Mouse (Mus musculus) forebrain, embryonic 10.5 days (tissue): ENCODE data around the gene Gadd45g. TPM values are rescaled to one million over a fixed set of nuclear protein-coding genes. Genes with fewer than 3 reads are reported as not detected.

Experiments
- DNase-seq: peaks from one replicate; pipeline ENCODE4 v3.0.0-alpha.2; 2017; ENCODE audit warnings: low spot score; ENCODE audit errors: extremely low spot score
- H3K27ac ChIP-seq: fragments of 300-500 bp; sonication (generic); 2 replicates; pipeline ENCODE4 v1.5.1; 2016; ENCODE audit warnings: mild to moderate bottlenecking
- H3K27me3 ChIP-seq: fragments of 300-500 bp; sonication (generic); 2 replicates; pipeline ENCODE4 v1.6.1; 2016; ENCODE audit warnings: mild to moderate bottlenecking; ENCODE audit not compliant: poor library complexity, severe bottlenecking
- H3K36me3 ChIP-seq: fragments of 300-500 bp; sonication (generic); replicated peaks from 2 replicates; pipeline ENCODE4 v1.6.1; 2016; ENCODE audit warnings: mild to moderate bottlenecking, moderate library complexity
- H3K4me1 ChIP-seq: fragments of 300-500 bp; sonication (generic); 2 replicates; pipeline ENCODE4 v1.6.1; 2016
- H3K4me3 ChIP-seq: fragments of 300-500 bp; sonication (generic); 2 replicates; pipeline ENCODE4 v1.5.1; 2016; ENCODE audit warnings: mild to moderate bottlenecking, moderate library complexity
- H3K9me3 ChIP-seq: fragments of 300-500 bp; sonication (generic); 2 replicates; pipeline ENCODE4 v1.6.1; 2016; ENCODE audit warnings: mild to moderate bottlenecking, moderate library complexity
- WGBS: fragments of 180-500 bp; shearing (Covaris S2); methylation state at CpG from one replicate; pipeline ENCODE4 v1.1.7; 2016; 5-methylcytosine and 5-hydroxymethylcytosine counted together
- polyA plus RNA-seq: library from polyadenylated mRNA; unstranded; fragments of >200 nt; fragmentation: Nextera tagmentation; extraction: Ambion mirVana; gene quantifications from 2 replicates; pipeline ENCODE4 v1.2.1, GENCODE M21; 2016

Gadd45g gene
- polyA plus RNA-seq, 1 experiment from 2014 or later, result 102 TPM

DNA sequence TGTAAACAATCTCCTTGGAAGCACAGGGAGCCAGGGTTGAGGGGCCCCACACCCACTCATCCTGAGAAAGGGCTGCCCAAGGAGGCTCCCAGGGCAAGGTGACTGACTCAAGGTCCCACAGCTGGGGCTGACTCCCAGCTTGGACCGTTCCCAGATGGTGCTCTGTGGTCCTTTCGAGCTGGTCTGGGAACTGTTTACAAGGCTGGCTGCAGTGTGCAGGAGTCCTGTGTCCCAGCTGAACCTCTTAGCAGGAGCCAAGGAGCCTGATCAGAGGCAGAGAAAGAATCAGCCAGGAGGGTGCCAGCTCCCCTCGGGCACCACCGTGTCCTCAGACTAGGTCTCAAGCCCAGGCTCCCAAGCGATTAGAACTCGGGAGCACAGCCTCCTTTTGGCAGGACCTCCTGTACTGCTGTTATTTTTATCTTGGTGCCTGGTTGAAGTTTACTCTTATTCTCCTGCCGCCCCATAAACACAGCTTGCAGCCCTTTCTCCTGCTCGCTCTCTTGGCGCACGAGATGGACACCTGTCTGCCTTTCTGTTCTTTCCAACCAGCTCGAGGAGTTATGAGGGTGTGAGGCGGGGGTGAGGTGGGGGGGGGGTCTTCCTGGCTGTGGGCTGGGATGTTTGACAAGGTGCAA lies 22.1 kb downstream of the Gadd45g start:
- Histone ChIP-seq H3K4me3 (no peak overlapping the region), H3K4me1 (peaks cover 15% of the 10 kb centered on the region), H3K36me3 (no peaks in the 10 kb centered on the region), H3K27ac (no peak overlapping the region), H3K9me3 (no peaks in the 10 kb centered on the region), H3K27me3 (peaks cover 16% of the 10 kb centered on the region)
- no peak for DNase-seq
- 62% methylated on average over 12 of the region's 12 CpGs for WGBS

DNA sequence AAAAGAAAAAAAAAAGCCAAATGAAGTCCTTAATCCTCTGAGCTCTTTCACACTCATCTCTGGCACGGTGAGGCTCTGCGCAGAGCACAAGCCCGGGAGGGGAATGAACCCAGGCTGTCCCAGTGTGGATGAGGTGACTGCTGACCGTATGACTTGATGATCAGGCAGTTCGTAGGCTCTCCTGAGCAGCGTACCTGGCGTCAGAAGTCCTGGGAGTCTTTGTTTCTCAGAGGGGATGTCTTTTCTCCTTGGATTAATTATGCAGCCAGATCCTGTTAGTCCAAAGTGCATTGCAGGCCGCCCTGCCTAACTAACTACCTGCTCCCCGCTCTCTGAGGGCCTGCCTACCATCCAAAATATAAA lies 22.6 kb downstream of the Gadd45g start:
- 72% methylated on average over 9 of the region's 9 CpGs for WGBS
- Histone ChIP-seq H3K4me1 (peaks cover 15% of the 10 kb centered on the region), H3K9me3 (no peaks in the 10 kb centered on the region)

GRCm38 (mm10) chr13:51871148-51871547 lies 24.7 kb downstream of the Gadd45g start:
- H3K9me3 ChIP-seq, result no peaks in the 10 kb centered on the region
- H3K27ac ChIP-seq, result no peak overlapping the region
- H3K36me3 ChIP-seq, result no peaks in the 10 kb centered on the region
- no peak overlapping the region for H3K4me3 ChIP-seq
- no peak for DNase-seq
- WGBS, result 91% methylated on average over 4 of the region's 4 CpGs
- peaks cover 12% of the 10 kb centered on the region for H3K4me1 ChIP-seq
- H3K27me3 ChIP-seq, result peaks cover 14% of the 10 kb centered on the region

More for the DNA sequence above, 22.6 kb downstream of the Gadd45g start:
- Histone ChIP-seq H3K36me3 (no peaks in the 10 kb centered on the region), H3K27me3 (peaks cover 15% of the 10 kb centered on the region), H3K4me3 (no peak overlapping the region), H3K27ac (no peak overlapping the region)
- DNase-seq, result no peak

DNA sequence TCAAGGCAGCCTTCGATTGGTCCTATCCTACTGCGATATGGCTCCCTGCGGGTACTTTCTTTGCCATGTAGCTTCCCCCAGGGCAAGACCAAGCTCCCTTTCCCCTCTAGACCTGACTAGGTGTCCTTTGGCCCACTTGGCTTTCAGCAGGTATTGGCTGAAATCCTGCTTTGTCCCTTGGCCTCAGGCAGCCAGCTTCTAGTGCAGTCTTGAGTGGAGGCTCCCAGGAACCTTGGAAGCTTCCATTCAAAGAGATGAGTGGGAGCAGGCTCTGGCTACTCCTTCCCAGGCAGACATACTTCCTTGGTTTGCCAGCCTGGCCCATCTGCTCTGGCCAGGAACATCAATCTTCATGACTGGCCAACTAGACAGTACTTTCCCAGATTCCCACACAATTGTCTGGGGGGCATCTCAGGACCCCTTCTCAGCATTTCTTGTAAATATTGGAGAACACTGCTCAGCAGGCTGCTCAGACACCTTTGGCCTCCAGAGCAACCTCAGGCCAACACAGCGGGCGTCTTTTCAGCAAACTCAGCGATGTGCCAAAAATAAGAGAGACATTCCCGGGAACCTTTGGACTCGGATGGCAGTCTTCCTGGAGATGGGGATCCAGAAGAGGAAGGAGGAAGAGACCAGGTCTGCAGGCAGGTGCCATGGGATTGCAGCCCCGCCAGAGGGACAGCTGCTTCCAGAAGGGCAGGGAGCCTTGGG lies 25.9 kb downstream of the Gadd45g start:
- DNase-seq, result no peak
- Histone ChIP-seq H3K27ac (no peak overlapping the region), H3K9me3 (no peaks in the 10 kb centered on the region), H3K27me3 (peaks cover 4% of the 10 kb centered on the region), H3K36me3 (no peaks in the 10 kb centered on the region), H3K4me3 (no peak overlapping the region), H3K4me1 (0 out of 2 replicates have a peak, but pooled peaks cover 7% of the 10 kb centered on the region)
- WGBS, result 90% methylated on average over 9 of the region's 9 CpGs

- DNase-seq, result no peak
- Histone ChIP-seq H3K36me3 (no peaks in the 10 kb centered on the region), H3K27ac (no peak overlapping the region), H3K4me1 (0 out of 2 replicates have a peak, but pooled peaks cover 7% of the 10 kb centered on the region), H3K9me3 (no peaks in the 10 kb centered on the region), H3K4me3 (no peak overlapping the region), H3K27me3 (peaks cover 4% of the 10 kb centered on the region)
- 92% methylated on average over 9 of the region's 9 CpGs for WGBS
These were observed 26.6 kb downstream of the Gadd45g start for GRCm38 (mm10) chr13:51872963-51873514.

DNA sequence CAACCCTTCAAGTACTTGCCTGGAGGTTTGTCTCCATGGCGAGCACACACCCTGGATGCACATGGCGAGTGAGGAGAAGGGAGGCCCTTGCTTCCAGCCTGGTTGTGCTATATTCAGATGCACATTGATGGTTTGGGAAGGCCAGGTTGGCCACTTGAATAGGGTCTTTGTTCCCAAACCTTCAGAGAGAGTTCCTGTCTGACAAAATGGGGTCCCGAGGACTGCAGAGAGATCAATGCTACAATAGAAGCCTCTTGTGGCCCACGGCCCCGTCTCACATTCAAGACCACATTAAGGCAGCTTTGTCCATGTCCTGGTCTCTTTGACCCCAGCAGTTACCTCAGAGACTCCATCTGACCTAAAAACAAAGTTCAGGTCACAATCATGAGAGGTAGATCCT lies 27.3 kb downstream of the Gadd45g start:
- no peak overlapping the region for H3K27ac ChIP-seq
- H3K36me3 ChIP-seq, result no peaks in the 10 kb centered on the region
- no peaks in the 10 kb centered on the region for H3K9me3 ChIP-seq
- H3K27me3 ChIP-seq, result no peaks in the 10 kb centered on the region; the same call in 1 of the 2 replicates
- 87% methylated on average over 5 of the region's 5 CpGs for WGBS
- DNase-seq, result no peak
- no peak overlapping the region for H3K4me3 ChIP-seq
- peaks cover 4% of the 10 kb centered on the region for H3K4me1 ChIP-seq

DNA sequence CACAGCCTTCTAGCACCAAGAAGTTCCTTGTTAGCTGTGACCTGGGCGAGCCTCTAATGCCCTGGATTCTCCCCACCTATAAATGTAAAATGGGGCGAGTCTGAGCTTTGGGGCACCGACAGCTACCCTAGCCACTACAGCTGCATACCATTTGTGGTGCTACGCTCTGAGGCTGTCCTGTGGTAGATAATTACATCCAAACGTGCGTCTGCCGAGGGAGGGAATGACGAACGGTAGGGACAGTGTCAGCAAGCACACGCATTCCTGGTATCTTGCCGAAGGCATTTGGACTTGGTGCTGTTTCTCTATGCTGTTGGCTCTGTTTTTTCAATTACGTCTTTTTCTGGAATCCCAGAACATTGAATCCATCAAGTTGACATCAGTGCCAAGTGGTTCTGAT lies 29.7 kb downstream of the Gadd45g start:
- Histone ChIP-seq H3K36me3 (no peaks in the 10 kb centered on the region), H3K27me3 (peaks cover 9% of the 10 kb centered on the region), H3K4me1 (peaks cover 10% of the 10 kb centered on the region), H3K9me3 (no peaks in the 10 kb centered on the region), H3K27ac (no peak overlapping the region), H3K4me3 (no peak overlapping the region)
- 77% methylated on average over 12 of the region's 12 CpGs for WGBS
- DNase-seq, result no peak

- Histone ChIP-seq H3K36me3 (no peaks in the 10 kb centered on the region), H3K9me3 (no peaks in the 10 kb centered on the region), H3K27me3 (peaks cover 18% of the 10 kb centered on the region), H3K27ac (no peak overlapping the region), H3K4me1 (peaks cover 24% of the 10 kb centered on the region), H3K4me3 (no peak overlapping the region)
- no peak for DNase-seq
- WGBS, result 58% methylated on average over 8 of the region's 8 CpGs
These were observed 32.3 kb downstream of the Gadd45g start for GRCm38 (mm10) chr13:51878806-51879205.

DNA sequence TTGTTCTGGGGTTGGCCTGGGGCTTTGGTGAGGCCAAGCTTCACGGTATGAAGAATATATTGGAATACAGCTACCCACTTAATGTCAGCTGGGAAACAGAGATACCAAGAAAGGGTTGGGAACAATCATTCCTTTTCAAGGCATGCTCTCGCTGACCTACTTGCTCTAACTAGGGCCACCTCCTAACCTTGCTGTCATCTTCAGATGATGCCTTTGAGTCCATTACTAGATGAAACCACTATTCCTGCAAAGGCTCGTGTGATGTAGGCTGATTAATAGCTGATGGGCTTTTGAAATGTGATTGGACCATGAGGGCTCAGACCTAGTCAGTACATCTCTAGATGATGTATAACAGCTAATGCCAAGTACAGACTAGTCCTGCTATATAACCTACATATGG lies 33.1 kb downstream of the Gadd45g start:
- no peak overlapping the region for H3K4me3 ChIP-seq
- no peaks in the 10 kb centered on the region for H3K9me3 ChIP-seq
- 90% methylated on average over 3 of the region's 3 CpGs for WGBS
- no peaks in the 10 kb centered on the region for H3K36me3 ChIP-seq
- peaks cover 18% of the 10 kb centered on the region for H3K27me3 ChIP-seq
- no peak for DNase-seq
- no peak overlapping the region for H3K27ac ChIP-seq
- peaks cover 30% of the 10 kb centered on the region for H3K4me1 ChIP-seq

GRCm38 (mm10) chr13:51880019-51880418 lies 33.5 kb downstream of the Gadd45g start:
- WGBS, result 79% methylated on average over 4 of the region's 4 CpGs
- H3K27ac ChIP-seq, result no peak overlapping the region
- no peak overlapping the region for H3K4me3 ChIP-seq
- H3K36me3 ChIP-seq, result no peaks in the 10 kb centered on the region
- H3K27me3 ChIP-seq, result peaks cover 18% of the 10 kb centered on the region
- no peak for DNase-seq
- peaks cover 30% of the 10 kb centered on the region for H3K4me1 ChIP-seq
- H3K9me3 ChIP-seq, result no peaks in the 10 kb centered on the region

DNA sequence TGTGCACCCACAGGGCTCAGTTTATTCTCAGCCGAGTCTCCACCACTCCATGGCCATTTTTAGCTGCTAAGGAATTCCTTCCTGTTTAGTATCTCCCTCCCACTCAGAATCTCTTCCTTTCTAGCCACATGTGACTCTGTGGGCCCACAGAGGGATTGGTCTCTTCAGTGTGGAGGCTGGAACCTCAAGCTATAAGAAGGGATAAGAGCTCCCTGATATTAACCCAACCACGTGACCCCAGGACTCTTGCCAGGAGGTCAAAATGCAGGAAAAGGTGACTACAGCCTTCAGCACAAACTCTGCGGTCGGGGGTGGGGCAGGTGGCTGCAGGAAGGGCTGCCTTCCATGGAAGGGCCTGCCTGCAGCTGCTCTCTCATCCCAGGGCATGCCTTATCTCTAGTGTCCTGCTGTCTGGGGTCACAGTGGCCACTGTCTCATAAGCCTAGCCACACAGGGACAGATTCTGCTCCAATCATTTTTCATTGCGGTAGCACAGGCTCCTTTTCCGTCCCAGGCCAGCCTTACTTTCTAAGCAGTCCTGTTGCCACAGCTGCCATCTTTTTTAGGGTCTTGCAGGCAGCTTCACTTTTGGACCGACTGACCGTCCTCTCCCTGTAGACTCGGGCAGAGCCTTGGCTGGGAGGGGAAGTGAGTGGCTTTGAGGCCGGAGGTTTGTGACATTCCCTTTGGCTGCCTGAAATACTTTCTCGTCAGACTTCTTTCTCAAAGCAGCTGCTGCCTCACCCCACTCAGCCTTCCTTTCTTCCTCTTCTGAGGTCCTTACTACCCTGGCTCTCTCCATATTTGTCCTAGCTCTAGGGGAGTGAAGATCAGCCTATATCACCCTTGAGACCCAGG lies 35.0 kb downstream of the Gadd45g start:
- WGBS, result 78% methylated on average over 11 of the region's 11 CpGs
- DNase-seq, result no peak
- Histone ChIP-seq H3K36me3 (no peaks in the 10 kb centered on the region), H3K4me1 (peaks cover 30% of the 10 kb centered on the region), H3K4me3 (no peak overlapping the region), H3K9me3 (no peaks in the 10 kb centered on the region), H3K27me3 (peaks cover 18% of the 10 kb centered on the region), H3K27ac (no peak overlapping the region)

DNA sequence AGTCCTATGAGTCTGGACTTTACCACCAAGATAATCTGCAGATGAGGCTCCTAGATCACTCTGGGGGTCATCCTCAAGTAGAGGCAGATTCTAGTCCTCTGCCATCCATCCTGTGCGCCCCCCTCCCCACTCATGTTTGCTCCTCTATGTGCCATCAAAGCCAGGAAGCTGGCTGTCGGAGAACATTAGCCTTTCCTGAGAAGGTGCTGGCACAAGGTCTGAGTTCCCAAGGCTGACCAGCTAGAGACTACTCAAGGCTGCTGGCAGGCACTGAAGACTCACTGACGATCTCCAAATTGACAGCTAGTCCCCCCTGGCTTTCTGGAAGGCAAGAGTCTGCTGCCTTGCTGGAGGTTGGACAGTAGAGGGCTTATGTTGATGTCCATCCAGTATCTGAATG lies 35.7 kb downstream of the Gadd45g start:
- no peaks in the 10 kb centered on the region for H3K36me3 ChIP-seq
- no peak overlapping the region for H3K27ac ChIP-seq
- no peak overlapping the region for H3K4me3 ChIP-seq
- DNase-seq, result no peak
- peaks cover 18% of the 10 kb centered on the region for H3K27me3 ChIP-seq
- no peaks in the 10 kb centered on the region for H3K9me3 ChIP-seq
- peaks cover 30% of the 10 kb centered on the region for H3K4me1 ChIP-seq
- 96% methylated on average over 3 of the region's 3 CpGs for WGBS
